Mouse (Mus musculus) hindbrain, embryonic 15.5 days (tissue): ENCODE data around the gene Arhgdia. TPM values are rescaled to one million over a fixed set of nuclear protein-coding genes. Genes with fewer than 3 reads are reported as not detected.

Experiments
- microRNA-seq: library from miRNA; unstranded; fragments of <30 nt; microRNA quantifications from one replicate; pipeline ENCODE4, GENCODE M21; 2016
- polyA plus RNA-seq: library from polyadenylated mRNA; unstranded; fragments of >200 nt; fragmentation: Nextera tagmentation; extraction: Ambion mirVana; gene quantifications from 2 replicates; pipeline ENCODE4 v1.2.1, GENCODE M21; 2015

The Arhgdia gene
- polyA plus RNA-seq, 1 experiment from 2014 or later: 533 TPM

Small RNAs within 50 kb of the gene (microRNA-seq; reads per million reads assigned to microRNA genes)
- 1.3 reads per million for gene Mir6936

Other genes with a start within 250 kb of the Arhgdia start
- gene Actg1, start 233.1 kb downstream of the Arhgdia start, polyA plus RNA-seq: 3,943 and 4,131 TPM in 2 replicates
- gene Fscn2, start 220.1 kb downstream of the Arhgdia start, polyA plus RNA-seq: 0.88 and 1.6 TPM in 2 replicates
- gene Faap100, start 202.9 kb downstream of the Arhgdia start, polyA plus RNA-seq: 95.4 and 110 TPM in 2 replicates
- gene Nploc4, start 143.9 kb downstream of the Arhgdia start, polyA plus RNA-seq: 34.9 and 36.9 TPM in 2 replicates
- not detected in 2 replicates for gene Tspan10, start 139.0 kb downstream of the Arhgdia start, polyA plus RNA-seq
- gene Pde6g, start 128.1 kb downstream of the Arhgdia start, polyA plus RNA-seq: 0.22 and 0.51 TPM in 2 replicates
- gene Oxld1, start 123.6 kb downstream of the Arhgdia start, polyA plus RNA-seq: 11.5 and 12.0 TPM in 2 replicates
- 24.8 and 28.9 TPM in 2 replicates for gene Ccdc137, start 123.5 kb downstream of the Arhgdia start, polyA plus RNA-seq
- 61.5 and 64.1 TPM in 2 replicates for gene Arl16, start 114.0 kb downstream of the Arhgdia start, polyA plus RNA-seq
- gene Mrpl12, start 97.0 kb downstream of the Arhgdia start, polyA plus RNA-seq: 122 and 125 TPM in 2 replicates
- 31.7 and 31.9 TPM in 2 replicates for gene Slc25a10, start 89.8 kb downstream of the Arhgdia start, polyA plus RNA-seq
- 0.41 and 0.75 TPM in 2 replicates for gene Gcgr, start 50.9 kb downstream of the Arhgdia start, polyA plus RNA-seq
- 243 and 246 TPM in 2 replicates for gene Mcrip1, start 31.9 kb downstream of the Arhgdia start, polyA plus RNA-seq
- gene Ppp1r27, start 30.5 kb downstream of the Arhgdia start, polyA plus RNA-seq: not detected in 2 replicates
- gene P4hb, start 8.4 kb downstream of the Arhgdia start, polyA plus RNA-seq: 263 and 274 TPM in 2 replicates
- 247 and 251 TPM in 2 replicates for gene Alyref, start 16.7 kb upstream of the Arhgdia start, polyA plus RNA-seq
- 200 and 215 TPM in 2 replicates for gene Anapc11, start 16.8 kb upstream of the Arhgdia start, polyA plus RNA-seq
- gene Npb, start 26.9 kb upstream of the Arhgdia start, polyA plus RNA-seq: 0.71 and 1.1 TPM in 2 replicates
- 213 and 226 TPM in 2 replicates for gene Pcyt2, start 36.3 kb upstream of the Arhgdia start, polyA plus RNA-seq
- gene Sirt7, start 43.6 kb upstream of the Arhgdia start, polyA plus RNA-seq: 43.4 and 45.6 TPM in 2 replicates
- 42.5 and 42.7 TPM in 2 replicates for gene Mafg, start 52.0 kb upstream of the Arhgdia start, polyA plus RNA-seq
- 19.0 and 21.3 TPM in 2 replicates for gene Pycr1, start 62.1 kb upstream of the Arhgdia start, polyA plus RNA-seq
- 0.67 and 1.0 TPM in 2 replicates for gene Myadml2, start 66.5 kb upstream of the Arhgdia start, polyA plus RNA-seq
- 2.2 and 2.3 TPM in 2 replicates for gene Notum, start 79.6 kb upstream of the Arhgdia start, polyA plus RNA-seq
- 140 and 154 TPM in 2 replicates for gene Aspscr1, start 91.3 kb upstream of the Arhgdia start, polyA plus RNA-seq
- 107 and 109 TPM in 2 replicates for gene Cenpx, start 132.1 kb upstream of the Arhgdia start, polyA plus RNA-seq
- gene Lrrc45, start 132.3 kb upstream of the Arhgdia start, polyA plus RNA-seq: 74.9 and 81.2 TPM in 2 replicates
- gene Rac3, start 139.8 kb upstream of the Arhgdia start, polyA plus RNA-seq: 540 and 587 TPM in 2 replicates
- gene Dcxr, start 145.7 kb upstream of the Arhgdia start, polyA plus RNA-seq: 8.8 and 10.4 TPM in 2 replicates
- 0.97 and 2.1 TPM in 2 replicates for gene Cbr2, start 150.5 kb upstream of the Arhgdia start, polyA plus RNA-seq
- 2.1 and 2.9 TPM in 2 replicates for gene Hmga1b, start 181.2 kb upstream of the Arhgdia start, polyA plus RNA-seq
- 119 and 141 TPM in 2 replicates for gene Rfng, start 202.6 kb upstream of the Arhgdia start, polyA plus RNA-seq
- gene Gps1, start 202.6 kb upstream of the Arhgdia start, polyA plus RNA-seq: 275 and 300 TPM in 2 replicates
- 45.2 and 48.6 TPM in 2 replicates for gene Dus1l, start 214.8 kb upstream of the Arhgdia start, polyA plus RNA-seq
- 90.0 and 94.7 TPM in 2 replicates for gene Fasn, start 242.9 kb upstream of the Arhgdia start, polyA plus RNA-seq